Mouse (Mus musculus): ENCODE data around the gene Jaml. TPM values are rescaled to one million over a fixed set of nuclear protein-coding genes. Genes with fewer than 3 reads are reported as not detected.
A peak's percentile ranks its signal among the peaks of the same experiment; 100 is the strongest.

The Jaml gene
- polyA plus RNA-seq, 1 experiment from 2014 or later: 0.50 TPM

DNA sequence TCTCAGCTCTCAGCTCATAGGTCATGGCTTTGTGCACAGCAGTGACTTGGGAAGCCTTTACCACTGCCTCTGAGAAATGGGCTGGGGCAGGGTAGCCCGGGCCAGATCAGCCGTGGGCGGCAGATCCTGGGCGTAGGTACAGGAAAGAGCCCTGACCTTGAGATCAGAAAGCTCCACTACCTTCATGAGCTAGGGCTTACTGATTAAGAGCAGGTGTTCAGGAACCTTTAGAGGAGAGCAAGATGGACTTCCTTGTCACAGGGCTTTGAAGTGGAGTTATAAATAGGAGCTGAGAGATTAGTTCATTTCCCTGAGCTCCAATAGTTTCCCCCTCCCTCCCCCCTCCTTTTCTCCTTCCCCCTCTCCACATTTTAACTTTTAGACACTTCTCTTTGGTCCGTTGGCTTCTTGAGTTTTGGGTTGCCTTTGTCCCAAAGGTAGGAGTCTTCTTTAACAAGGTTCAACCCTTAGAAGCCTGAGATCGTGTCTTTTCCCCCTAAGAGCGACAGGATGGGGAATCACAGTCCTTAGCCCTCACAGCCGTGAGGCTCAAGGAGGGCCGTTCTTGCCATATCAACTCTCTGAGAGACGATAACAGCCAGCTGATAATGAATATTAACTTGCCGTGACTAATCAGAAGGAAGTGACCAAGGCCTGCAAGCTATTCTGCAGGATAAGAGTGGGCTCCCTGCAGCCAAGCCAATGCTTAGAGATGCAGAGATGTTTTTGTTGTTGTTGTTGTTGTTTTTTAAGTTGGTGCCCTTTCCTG lies 24.4 kb downstream of the Jaml start:
- no peaks in the 10 kb centered on the region for H3K36me3 ChIP-seq (ENCODE audit: control insufficient read depth, insufficient read depth, low read length)
- no peaks in the 10 kb centered on the region for H3K27me3 ChIP-seq (replicated peaks; ENCODE audit: control insufficient read depth, insufficient read depth, low read length)
- H3K4me3 ChIP-seq (ENCODE audit: low read depth, low read length): no peak overlapping the region
- no peak overlapping the region for H3K4me2 ChIP-seq (ENCODE audit: low read depth, low read length)
- no peak overlapping the region for H3K9ac ChIP-seq (ENCODE audit: low read depth, low read length)
- WGBS: 49% methylated on average over 11 of the region's 11 CpGs
- no peaks in the 10 kb centered on the region for H3K9me3 ChIP-seq (ENCODE audit: control insufficient read depth, low read length)
- H3K4me1 ChIP-seq (ENCODE audit: control insufficient read depth, insufficient read depth, low read length): no peaks in the 10 kb centered on the region
- DNase-seq (ENCODE audit: low spot score): no peak
- ATAC-seq (ENCODE audit: low read depth): no peak
- H3K27ac ChIP-seq (replicated peaks; ENCODE audit: low read depth, low read length): no peak overlapping the region

DNA sequence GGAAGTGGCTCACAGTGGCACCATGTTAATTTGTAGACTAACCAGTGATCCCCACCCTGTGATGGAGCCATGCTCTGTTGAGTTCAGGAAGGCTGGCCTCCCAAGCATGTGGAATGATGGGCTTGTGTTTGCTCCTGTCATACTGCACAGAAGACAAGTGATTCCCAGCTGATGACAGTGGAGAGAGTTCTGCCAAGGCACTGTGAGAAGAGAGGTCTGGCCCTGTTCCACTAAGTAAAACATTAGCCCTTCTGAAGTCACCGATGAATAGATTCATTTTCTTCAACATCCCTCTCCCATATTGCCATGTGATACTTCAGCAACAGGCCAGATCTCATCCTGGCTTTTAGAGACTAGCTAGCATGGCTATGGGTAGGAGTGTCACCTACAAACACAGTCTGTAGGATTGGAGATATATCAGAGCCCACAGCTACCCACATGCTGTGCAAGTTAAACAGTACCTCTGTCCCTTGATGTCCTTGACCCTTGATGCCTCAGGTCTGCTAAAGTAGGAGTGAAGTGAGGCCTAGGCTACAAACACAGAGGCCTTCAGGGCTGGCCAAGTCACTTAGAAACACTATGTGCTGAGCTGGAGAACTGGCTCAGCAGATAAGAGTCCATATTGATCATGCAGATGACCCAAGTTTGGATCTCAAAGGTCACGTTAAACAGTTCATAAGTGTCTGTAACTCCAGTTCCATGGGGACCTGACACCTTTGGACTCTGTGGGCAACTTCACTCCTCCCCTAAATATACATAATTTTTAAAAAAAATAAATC lies 26.8 kb downstream of the Jaml start:
- H3K4me1 ChIP-seq (ENCODE audit: control insufficient read depth, insufficient read depth, low read length): no peaks in the 10 kb centered on the region
- no peak for ATAC-seq (ENCODE audit: low read depth)
- WGBS: 86% methylated on average over 2 of the region's 2 CpGs

DNA sequence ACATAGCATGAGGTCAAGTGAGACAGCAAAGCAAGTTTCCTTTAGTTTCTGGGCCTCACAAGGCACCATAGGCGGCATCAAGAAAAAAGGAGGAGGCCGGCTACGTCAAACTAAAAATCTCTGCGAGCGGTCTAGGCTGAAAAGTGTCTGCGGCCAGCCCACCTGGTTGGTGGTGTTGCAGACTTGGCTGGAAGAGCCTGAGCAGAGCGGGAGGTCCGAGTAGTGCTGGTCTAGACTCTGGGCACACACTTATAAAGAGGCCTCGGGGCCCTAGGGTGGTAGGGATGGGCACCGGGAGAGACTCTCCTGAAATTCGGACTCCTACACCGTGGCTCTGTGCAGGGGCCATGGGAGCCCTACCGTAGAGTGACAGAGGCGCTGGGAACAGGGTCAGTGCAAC lies 36.7 kb downstream of the Jaml start:
- H3K4me1 ChIP-seq (ENCODE audit: control insufficient read depth, insufficient read depth, low read length): peaks cover 14% of the 10 kb centered on the region
- ATAC-seq (ENCODE audit: low read depth) (peak; percentile 83), DNase-seq (ENCODE audit: low spot score) (peak; percentile 90)
- no peaks in the 10 kb centered on the region for H3K36me3 ChIP-seq (ENCODE audit: control insufficient read depth, insufficient read depth, low read length)
- H3K27me3 ChIP-seq (replicated peaks; ENCODE audit: control insufficient read depth, insufficient read depth, low read length): no peaks in the 10 kb centered on the region
- WGBS: 3% methylated on average over 14 of the region's 14 CpGs
- H3K4me2 ChIP-seq (ENCODE audit: low read depth, low read length): peak overlapping the region; percentile 64
- peak overlapping the region; percentile 40 for H3K4me3 ChIP-seq (ENCODE audit: low read depth, low read length)
- no peaks in the 10 kb centered on the region for H3K9me3 ChIP-seq (ENCODE audit: control insufficient read depth, low read length)
- peak overlapping the region; percentile 40; the same call in 1 of the 2 replicates for H3K27ac ChIP-seq (replicated peaks; ENCODE audit: low read depth, low read length)
- H3K9ac ChIP-seq (ENCODE audit: low read depth, low read length): peak overlapping the region; percentile 59

More for the DNA sequence above, 26.8 kb downstream of the Jaml start:
- no peak overlapping the region for H3K4me2 ChIP-seq (ENCODE audit: low read depth, low read length)
- DNase-seq (ENCODE audit: low spot score): no peak
- no peaks in the 10 kb centered on the region for H3K27me3 ChIP-seq (replicated peaks; ENCODE audit: control insufficient read depth, insufficient read depth, low read length)
- H3K4me3 ChIP-seq (ENCODE audit: low read depth, low read length): no peak overlapping the region
- H3K36me3 ChIP-seq (ENCODE audit: control insufficient read depth, insufficient read depth, low read length): no peaks in the 10 kb centered on the region
- H3K27ac ChIP-seq (replicated peaks; ENCODE audit: low read depth, low read length): no peak overlapping the region
- H3K9ac ChIP-seq (ENCODE audit: low read depth, low read length): no peak overlapping the region
- no peaks in the 10 kb centered on the region for H3K9me3 ChIP-seq (ENCODE audit: control insufficient read depth, low read length)

DNA sequence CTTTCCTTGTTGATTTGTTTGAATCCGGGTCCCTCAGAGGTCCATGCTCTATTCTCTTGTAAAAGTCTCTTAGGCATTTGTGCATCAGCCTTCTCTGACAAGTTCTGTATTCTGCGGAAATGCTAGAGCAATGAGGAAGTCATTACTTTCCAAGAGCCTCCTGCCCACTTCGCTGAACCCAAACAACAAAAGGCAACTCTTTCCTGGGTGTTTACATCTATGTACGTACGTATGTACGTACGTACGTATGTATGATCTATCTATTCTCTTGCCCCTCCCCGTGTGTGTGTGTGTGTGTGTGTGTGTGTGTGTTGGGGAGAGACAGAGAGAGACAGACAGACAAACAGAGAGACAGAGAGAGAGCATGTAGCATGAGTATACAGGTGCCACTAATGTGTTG lies 37.8 kb downstream of the Jaml start:
- DNase-seq (ENCODE audit: low spot score) (no peak), ATAC-seq (ENCODE audit: low read depth) (no peak)
- Histone ChIP-seq H3K4me1 (ENCODE audit: control insufficient read depth, insufficient read depth, low read length) (peaks cover 14% of the 10 kb centered on the region), H3K27ac (replicated peaks; ENCODE audit: low read depth, low read length) (no peak overlapping the region), H3K4me2 (ENCODE audit: low read depth, low read length) (no peak overlapping the region), H3K9ac (ENCODE audit: low read depth, low read length) (no peak overlapping the region), H3K9me3 (ENCODE audit: control insufficient read depth, low read length) (no peaks in the 10 kb centered on the region), H3K36me3 (ENCODE audit: control insufficient read depth, insufficient read depth, low read length) (no peaks in the 10 kb centered on the region), H3K4me3 (ENCODE audit: low read depth, low read length) (no peak overlapping the region), H3K27me3 (replicated peaks; ENCODE audit: control insufficient read depth, insufficient read depth, low read length) (no peaks in the 10 kb centered on the region)
- 62% methylated on average over 9 of the region's 9 CpGs for WGBS

DNA sequence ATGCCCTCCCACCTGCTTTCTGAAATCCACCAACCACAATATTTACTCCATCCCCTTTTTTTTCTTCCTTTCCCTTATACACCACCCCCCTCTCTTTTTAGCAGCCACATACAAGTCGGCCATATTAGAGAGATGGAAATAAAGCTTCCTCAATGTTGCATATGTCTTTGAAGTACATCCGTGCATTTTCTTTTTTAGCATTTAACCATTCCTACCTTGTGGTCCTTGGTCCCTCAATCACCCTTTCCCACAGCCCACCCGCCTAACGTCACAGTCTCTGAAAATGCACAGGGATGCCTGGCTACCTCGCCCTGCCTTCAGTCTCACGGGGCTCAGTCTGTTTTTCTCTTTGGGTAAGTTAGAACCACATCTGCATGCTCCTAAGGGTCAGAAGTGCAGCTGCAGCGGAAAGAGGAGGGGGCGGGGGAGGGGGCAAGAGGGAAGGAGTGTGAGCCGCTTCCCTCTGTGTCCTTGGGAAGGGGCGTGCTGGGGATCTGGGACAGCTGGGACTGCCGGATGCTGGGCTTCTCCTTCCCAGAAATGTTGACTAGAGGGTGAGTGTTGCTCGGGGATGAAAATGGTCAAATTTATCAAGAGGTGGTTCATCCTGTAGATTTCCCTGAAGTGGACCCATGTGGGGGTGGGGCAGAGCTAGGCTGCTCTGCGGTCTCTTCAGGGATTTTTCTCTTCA lies 38.9 kb downstream of the Jaml start, which contains the start of gene Scn2b:
Scn2b (plus strand) TSS at position 42 of the 691 bp plus-strand sequence.
- 3% methylated on average over 12 of the region's 13 CpGs for WGBS
- H3K4me1 ChIP-seq (ENCODE audit: control insufficient read depth, insufficient read depth, low read length): peaks cover 14% of the 10 kb centered on the region
- peak within 1 kb of the TSS; percentile 74 for H3K4me2 ChIP-seq (ENCODE audit: low read depth, low read length)
- no peaks in the 10 kb centered on the region for H3K27me3 ChIP-seq (replicated peaks; ENCODE audit: control insufficient read depth, insufficient read depth, low read length)
- H3K4me3 ChIP-seq (ENCODE audit: low read depth, low read length): peak within 1 kb of the TSS; percentile 67
- ATAC-seq (ENCODE audit: low read depth): peak; percentile 56; the same call in 1 of the 2 replicates
- H3K27ac ChIP-seq (replicated peaks; ENCODE audit: low read depth, low read length): peak within 1 kb of the TSS; percentile 88
- peak; percentile 68 for DNase-seq (ENCODE audit: low spot score)
- H3K9me3 ChIP-seq (ENCODE audit: control insufficient read depth, low read length): no peaks in the 10 kb centered on the region
- no peaks in the 10 kb centered on the region for H3K36me3 ChIP-seq (ENCODE audit: control insufficient read depth, insufficient read depth, low read length)
- H3K9ac ChIP-seq (ENCODE audit: low read depth, low read length): peak within 1 kb of the TSS; percentile 83

DNA sequence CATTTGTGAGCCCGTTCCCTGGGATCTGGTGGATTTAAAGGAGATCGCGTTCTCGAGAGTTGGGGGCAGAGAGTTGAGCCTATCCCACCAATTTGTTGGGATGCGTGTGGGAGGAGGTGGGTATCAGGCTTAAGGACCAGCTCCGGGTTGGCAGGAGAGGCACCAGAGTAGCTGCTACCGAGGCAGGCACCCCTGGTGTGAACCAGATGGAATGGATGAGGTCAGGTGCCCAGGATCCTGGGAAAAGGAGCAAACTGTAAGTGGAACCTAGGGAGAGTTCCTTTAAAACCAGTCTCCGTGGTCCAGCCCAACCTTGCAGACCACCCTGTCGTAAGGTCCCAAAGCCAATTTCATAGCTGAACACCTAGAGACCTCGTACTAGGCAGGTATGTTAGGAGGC lies 39.6 kb downstream of the Jaml start:
- Histone ChIP-seq H3K9ac (ENCODE audit: low read depth, low read length) (peak overlapping the region; percentile 83), H3K4me3 (ENCODE audit: low read depth, low read length) (peak overlapping the region; percentile 67), H3K4me2 (ENCODE audit: low read depth, low read length) (peak overlapping the region; percentile 74), H3K9me3 (ENCODE audit: control insufficient read depth, low read length) (no peaks in the 10 kb centered on the region), H3K27ac (replicated peaks; ENCODE audit: low read depth, low read length) (peak overlapping the region; percentile 88; the same call in 1 of the 2 replicates), H3K36me3 (ENCODE audit: control insufficient read depth, insufficient read depth, low read length) (no peaks in the 10 kb centered on the region), H3K4me1 (ENCODE audit: control insufficient read depth, insufficient read depth, low read length) (peaks cover 14% of the 10 kb centered on the region), H3K27me3 (replicated peaks; ENCODE audit: control insufficient read depth, insufficient read depth, low read length) (no peaks in the 10 kb centered on the region)
- no peak for DNase-seq (ENCODE audit: low spot score)
- ATAC-seq (ENCODE audit: low read depth): no peak
- 19% methylated on average over 10 of the region's 10 CpGs for WGBS

DNA sequence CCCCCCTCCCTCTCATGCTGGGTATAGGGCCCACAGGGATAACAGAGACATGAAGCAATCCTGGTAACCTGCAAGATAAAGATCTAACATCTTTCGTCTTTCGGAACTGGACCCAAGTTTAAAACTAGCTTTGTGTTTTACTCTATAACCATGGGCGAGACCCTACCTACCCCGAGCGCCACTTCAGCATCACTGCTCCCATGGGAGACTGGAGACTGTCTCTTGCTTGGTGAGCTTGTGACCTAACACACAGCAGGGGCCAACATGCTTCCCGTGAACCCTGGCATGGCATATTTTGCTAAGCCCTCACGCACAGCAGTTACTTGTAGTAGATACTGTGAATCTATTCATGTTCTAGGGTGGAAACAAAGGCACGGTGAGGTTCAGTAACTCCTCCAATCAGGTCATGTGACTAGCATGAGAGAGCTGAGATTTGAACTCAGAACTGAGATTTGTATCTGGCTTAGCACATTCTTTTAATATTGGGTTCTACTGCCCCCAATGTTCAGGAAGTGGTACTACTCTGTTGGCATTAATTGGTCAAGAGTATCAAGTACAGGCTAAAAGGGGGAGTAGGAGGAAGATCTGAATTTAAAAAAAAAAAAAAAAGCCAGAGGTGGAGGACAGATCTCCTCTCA lies 40.5 kb downstream of the Jaml start:
- no peak overlapping the region for H3K27ac ChIP-seq (replicated peaks; ENCODE audit: low read depth, low read length)
- DNase-seq (ENCODE audit: low spot score): no peak
- H3K4me1 ChIP-seq (ENCODE audit: control insufficient read depth, insufficient read depth, low read length): peaks cover 14% of the 10 kb centered on the region
- no peaks in the 10 kb centered on the region for H3K36me3 ChIP-seq (ENCODE audit: control insufficient read depth, insufficient read depth, low read length)
- peak overlapping the region; percentile 67; the same call in 1 of the 2 replicates for H3K4me3 ChIP-seq (ENCODE audit: low read depth, low read length)
- H3K9me3 ChIP-seq (ENCODE audit: control insufficient read depth, low read length): no peaks in the 10 kb centered on the region
- no peak overlapping the region for H3K9ac ChIP-seq (ENCODE audit: low read depth, low read length)
- H3K27me3 ChIP-seq (replicated peaks; ENCODE audit: control insufficient read depth, insufficient read depth, low read length): no peaks in the 10 kb centered on the region
- 91% methylated on average over 8 of the region's 8 CpGs for WGBS
- peak overlapping the region; percentile 74; the same call in 1 of the 2 replicates for H3K4me2 ChIP-seq (ENCODE audit: low read depth, low read length)
- ATAC-seq (ENCODE audit: low read depth): no peak

DNA sequence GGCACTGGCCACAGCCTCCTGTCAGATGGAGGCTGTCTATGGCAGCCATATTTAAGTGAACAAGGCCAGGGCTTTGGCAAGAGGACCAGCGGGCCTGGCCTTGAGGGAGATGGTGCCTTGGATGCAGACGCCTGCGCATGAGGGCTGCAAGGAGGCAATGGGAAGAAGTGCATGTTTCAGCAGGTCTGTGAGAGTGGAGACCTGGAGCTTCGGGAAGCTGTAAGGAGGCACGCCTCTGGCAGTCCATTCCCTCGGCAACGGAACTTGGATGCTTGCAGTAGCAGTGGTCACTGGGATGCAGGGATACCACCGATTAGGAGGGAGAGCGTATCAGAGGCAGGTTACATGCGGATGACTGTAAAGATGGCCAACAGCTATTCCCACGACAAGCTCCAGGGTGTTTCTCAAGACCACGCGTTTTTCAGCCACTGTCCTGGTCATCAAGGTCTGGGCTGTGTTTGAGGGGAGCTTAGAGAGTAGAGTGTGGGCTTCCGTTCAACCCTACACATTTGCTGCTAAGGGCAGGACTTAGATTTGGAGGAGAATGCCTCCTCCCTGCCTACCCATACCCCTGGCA lies 41.1 kb downstream of the Jaml start:
- Histone ChIP-seq H3K4me2 (ENCODE audit: low read depth, low read length) (no peak overlapping the region), H3K36me3 (ENCODE audit: control insufficient read depth, insufficient read depth, low read length) (no peaks in the 10 kb centered on the region), H3K27me3 (replicated peaks; ENCODE audit: control insufficient read depth, insufficient read depth, low read length) (no peaks in the 10 kb centered on the region), H3K4me1 (ENCODE audit: control insufficient read depth, insufficient read depth, low read length) (peaks cover 14% of the 10 kb centered on the region), H3K27ac (replicated peaks; ENCODE audit: low read depth, low read length) (no peak overlapping the region), H3K9me3 (ENCODE audit: control insufficient read depth, low read length) (no peaks in the 10 kb centered on the region), H3K9ac (ENCODE audit: low read depth, low read length) (no peak overlapping the region), H3K4me3 (ENCODE audit: low read depth, low read length) (no peak overlapping the region)
- ATAC-seq (ENCODE audit: low read depth) (no peak), DNase-seq (ENCODE audit: low spot score) (no peak)
- 88% methylated on average over 14 of the region's 14 CpGs for WGBS

Data from embryonic facial prominence, embryonic 14.5 days (tissue).